Comparison of ENCODE assay signal across 29 mouse cellular contexts in the genomic region with DNA sequence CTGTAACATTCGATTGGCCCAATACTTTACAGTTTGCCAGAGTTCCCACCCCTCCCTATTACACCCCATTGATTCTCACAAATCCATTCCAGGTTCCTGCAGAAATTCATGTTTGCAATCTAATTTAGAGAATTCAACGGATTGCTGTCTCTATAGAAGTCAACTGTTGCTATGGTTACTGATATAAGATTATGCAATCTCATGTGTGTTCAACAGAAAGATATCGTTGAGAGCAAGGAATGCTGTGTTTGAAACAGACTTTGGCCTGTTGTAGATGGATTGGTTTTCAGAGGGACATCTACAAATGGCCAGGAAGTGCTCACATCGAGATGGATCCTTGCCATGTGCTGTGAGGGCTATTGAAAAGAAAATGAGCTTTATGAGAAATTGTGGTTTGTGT. TPM values are rescaled to one million over a fixed set of nuclear protein-coding genes. Genes with fewer than 3 reads are reported as not detected.
DNase-seq lines count a peak whose midpoint lies in the region; ATAC-seq and TF ChIP-seq lines count a peak whose summit lies in the region.
"Had no signal": no experiment of that assay in that cellular context is flagged by ENCODE, and none has a peak within 500 bp of the region (broad histone marks: within the 10 kb centered on the region; RNA-seq: fewer than 3 reads in every experiment).

No protein-coding gene starts in this region.

- no peak for TF ChIP-seq CTCF in forebrain, postnatal 0 days (IDR thresholded peaks at IDR 0.05; ENCODE audit: low read depth)

- H3K4me3 ChIP-seq in forebrain, postnatal 0 days (ENCODE audit: low read depth, low read length): no peak overlapping the region
- no peak overlapping the region for H3K4me3 ChIP-seq in forebrain, embryonic 10.5 days
- H3K4me3 ChIP-seq in midbrain, embryonic 14.5 days (replicated peaks; ENCODE audit: low read depth, low read length): no peak overlapping the region
- no peak overlapping the region for H3K4me3 ChIP-seq in midbrain, embryonic 10.5 days
- H3K4me3 ChIP-seq: embryonic facial prominence, embryonic 15.5 days; erythroblast, embryonic 14.5 days; heart, adult 2 months; heart, embryonic 15.5 days; hindbrain, embryonic 13.5 days had no signal

- H3K9ac ChIP-seq in forebrain, postnatal 0 days: no peak overlapping the region
- no peak overlapping the region for H3K9ac ChIP-seq in midbrain, embryonic 14.5 days (replicated peaks; ENCODE audit: low read length)
- H3K9ac ChIP-seq: embryonic facial prominence, embryonic 15.5 days; heart, embryonic 15.5 days; hindbrain, embryonic 13.5 days had no signal

- 52% methylated on average over 4 of the region's 4 CpGs for WGBS in forebrain, postnatal 0 days
- 87% methylated on average over 4 of the region's 4 CpGs for WGBS in forebrain, embryonic 10.5 days
- 66% methylated on average over 4 of the region's 4 CpGs for WGBS in midbrain, embryonic 14.5 days
- 82% methylated on average over 4 of the region's 4 CpGs for WGBS in midbrain, embryonic 10.5 days

- H3K36me3 ChIP-seq in forebrain, postnatal 0 days (ENCODE audit: insufficient read depth): no peaks in the 10 kb centered on the region
- H3K36me3 ChIP-seq in forebrain, embryonic 10.5 days (replicated peaks): no peaks in the 10 kb centered on the region
- no peaks in the 10 kb centered on the region for H3K36me3 ChIP-seq in midbrain, embryonic 14.5 days (ENCODE audit: control insufficient read depth, insufficient read depth, low read length)
- H3K36me3 ChIP-seq in midbrain, embryonic 10.5 days: no peaks in the 10 kb centered on the region
- H3K36me3 ChIP-seq: embryonic facial prominence, embryonic 15.5 days; heart, embryonic 15.5 days; hindbrain, embryonic 13.5 days had no signal

- H3K4me1 ChIP-seq in forebrain, postnatal 0 days (ENCODE audit: insufficient read depth): no peaks in the 10 kb centered on the region
- H3K4me1 ChIP-seq in forebrain, embryonic 10.5 days: peaks cover 7% of the 10 kb centered on the region; the same call in 1 of the 2 replicates
- no peaks in the 10 kb centered on the region for H3K4me1 ChIP-seq in midbrain, embryonic 14.5 days (ENCODE audit: control insufficient read depth, insufficient read depth, low read length)
- peaks cover 6% of the 10 kb centered on the region; the same call in 1 of the 2 replicates for H3K4me1 ChIP-seq in midbrain, embryonic 10.5 days
- H3K4me1 ChIP-seq: embryonic facial prominence, embryonic 15.5 days; heart, embryonic 15.5 days; hindbrain, embryonic 13.5 days had no signal

- DNase-seq in forebrain, postnatal 0 days: peak; percentile 41
- DNase-seq in forebrain, embryonic 10.5 days (ENCODE audit: extremely low spot score, low spot score): no peak
- DNase-seq in midbrain, embryonic 14.5 days: peak; percentile 19
- no peak for DNase-seq in midbrain, embryonic 10.5 days (ENCODE audit: low spot score)
- peak; percentile 29 for DNase-seq in brain, adult 2 months (ENCODE audit: low read depth, low spot score)
- DNase-seq in telencephalon, adult 2 months (ENCODE audit: low read depth, low spot score): peak; percentile 9
- DNase-seq in adrenal gland, adult 18-20 months (ENCODE audit: low spot score in 2 of 2): no peak
- DNase-seq: adrenal gland, adult 2 months; adrenal gland, postnatal 25 days; cerebellum, adult 8-10 months; cerebellum, postnatal 14 days; embryo, embryonic 11 days; gastrocnemius, postnatal 10 days; heart, adult 2 months; heart, postnatal 14 days had no signal

- no peaks in the 10 kb centered on the region for H3K27me3 ChIP-seq in forebrain, postnatal 0 days (ENCODE audit: insufficient read depth, low read length)
- no peaks in the 10 kb centered on the region for H3K27me3 ChIP-seq in forebrain, embryonic 10.5 days (ENCODE audit: poor library complexity, severe bottlenecking)
- H3K27me3 ChIP-seq in midbrain, embryonic 14.5 days (ENCODE audit: control insufficient read depth, insufficient read depth, low read length): no peaks in the 10 kb centered on the region
- no peaks in the 10 kb centered on the region for H3K27me3 ChIP-seq in midbrain, embryonic 10.5 days (ENCODE audit: low read depth, poor library complexity, severe bottlenecking)
- H3K27me3 ChIP-seq: embryonic facial prominence, embryonic 15.5 days; heart, embryonic 15.5 days; hindbrain, embryonic 13.5 days had no signal

- no peaks in the 10 kb centered on the region for H3K9me3 ChIP-seq in forebrain, postnatal 0 days (ENCODE audit: low read length)
- H3K9me3 ChIP-seq in forebrain, embryonic 10.5 days: no peaks in the 10 kb centered on the region
- H3K9me3 ChIP-seq in midbrain, embryonic 14.5 days (ENCODE audit: control insufficient read depth, low read length): no peaks in the 10 kb centered on the region
- H3K9me3 ChIP-seq in midbrain, embryonic 10.5 days (replicated peaks): no peaks in the 10 kb centered on the region
- H3K9me3 ChIP-seq: embryonic facial prominence, embryonic 15.5 days; heart, embryonic 15.5 days; hindbrain, embryonic 13.5 days had no signal

- ATAC-seq in forebrain, postnatal 0 days: peak; percentile 66
- no peak for ATAC-seq in midbrain, embryonic 14.5 days (ENCODE audit: low FRiP score, low TSS enrichment)
- ATAC-seq: activated CD4-positive, CD25-positive, alpha-beta regulatory T cell, adult 4 months; hindbrain, postnatal 0 days had no signal

- no peak overlapping the region for H3K4me2 ChIP-seq in forebrain, postnatal 0 days (ENCODE audit: low read depth)
- no peak overlapping the region for H3K4me2 ChIP-seq in midbrain, embryonic 14.5 days (ENCODE audit: low read length)
- H3K4me2 ChIP-seq: embryonic facial prominence, embryonic 15.5 days; heart, embryonic 11.5 days; heart, embryonic 15.5 days; hindbrain, embryonic 13.5 days had no signal

- no peak overlapping the region for H3K27ac ChIP-seq in forebrain, postnatal 0 days (ENCODE audit: low read depth, low read length)
- no peak overlapping the region for H3K27ac ChIP-seq in forebrain, embryonic 10.5 days
- no peak overlapping the region for H3K27ac ChIP-seq in midbrain, embryonic 14.5 days (replicated peaks; ENCODE audit: low read depth, low read length)
- no peak overlapping the region for H3K27ac ChIP-seq in midbrain, embryonic 10.5 days (replicated peaks)
- H3K27ac ChIP-seq: embryonic facial prominence, embryonic 15.5 days; heart, adult 2 months; heart, embryonic 15.5 days; hindbrain, embryonic 13.5 days; hindbrain, postnatal 0 days had no signal

RNA-seq across cellular contexts. Expression of a gene that starts 0.9 kb away (rescaled TPM):
- total RNA-seq in forebrain, postnatal 0 days (2014; rRNA removed): not detected in 2 replicates
- 0.06 and 0.11 TPM in 2 replicates for polyA plus RNA-seq in forebrain, postnatal 0 days (2015; fragmentation: Nextera tagmentation; extraction: Ambion mirVana)
- polyA plus RNA-seq in forebrain, embryonic 10.5 days (2016; fragmentation: Nextera tagmentation; extraction: Ambion mirVana): not detected in 2 replicates
- not detected in 2 replicates for polyA plus RNA-seq in midbrain, embryonic 14.5 days (2014; fragmentation: Nextera tagmentation; extraction: Ambion mirVana)
- polyA plus RNA-seq in midbrain, embryonic 10.5 days (2016; fragmentation: Nextera tagmentation; extraction: Ambion mirVana): not detected in 2 replicates
- not detected for total RNA-seq in adrenal gland, adult 18-20 months (2021)
- total RNA-seq: adrenal gland, adult 2 months; adrenal gland, postnatal 25 days; common myeloid progenitor, adult 5-6 weeks; gastrocnemius, postnatal 10 days; heart, adult 2 months; heart, postnatal 14 days; hematopoietic stem cell, adult 5-6 weeks; hindbrain, postnatal 0 days; MEL had no signal
- polyA plus RNA-seq: activated CD4-positive, CD25-positive, alpha-beta regulatory T cell, adult 4 months; adrenal gland, adult 2 months; C2C12; embryonic facial prominence, embryonic 11.5 days; erythroblast, embryonic 14.5 days; forebrain, embryonic 11.5 days; gonadal fat pad, adult 2 months; heart, embryonic 11.5 days; heart, embryonic 15.5 days; hindbrain, embryonic 13.5 days; hindbrain, postnatal 0 days had no signal

RNA-seq across cellular contexts. Expression of a gene that starts 46.0 kb away (rescaled TPM):
- total RNA-seq in forebrain, postnatal 0 days (2014; rRNA removed): 9.2 and 14.4 TPM in 2 replicates
- 1.0 and 2.2 TPM in 2 replicates for polyA plus RNA-seq in forebrain, postnatal 0 days (2015; fragmentation: Nextera tagmentation; extraction: Ambion mirVana)
- 4.5 and 4.7 TPM in 2 replicates for polyA plus RNA-seq in forebrain, embryonic 10.5 days (2016; fragmentation: Nextera tagmentation; extraction: Ambion mirVana)
- polyA plus RNA-seq in midbrain, embryonic 14.5 days (2014; fragmentation: Nextera tagmentation; extraction: Ambion mirVana): 4.2 and 4.6 TPM in 2 replicates
- 3.5 and 3.6 TPM in 2 replicates for polyA plus RNA-seq in midbrain, embryonic 10.5 days (2016; fragmentation: Nextera tagmentation; extraction: Ambion mirVana)
- 10 to 100 TPM; 24.0 to 31.2 TPM for total RNA-seq in adrenal gland, adult 18-20 months (2021)

RNA-seq across cellular contexts. Expression of a gene that starts 46.4 kb away (rescaled TPM):
- total RNA-seq in forebrain, postnatal 0 days (2014; rRNA removed): 90.7 and 105 TPM in 2 replicates
- polyA plus RNA-seq in forebrain, postnatal 0 days (2015; fragmentation: Nextera tagmentation; extraction: Ambion mirVana): 189 and 216 TPM in 2 replicates
- polyA plus RNA-seq in forebrain, embryonic 10.5 days (2016; fragmentation: Nextera tagmentation; extraction: Ambion mirVana): 235 and 250 TPM in 2 replicates
- 198 and 218 TPM in 2 replicates for polyA plus RNA-seq in midbrain, embryonic 14.5 days (2014; fragmentation: Nextera tagmentation; extraction: Ambion mirVana)
- 231 and 235 TPM in 2 replicates for polyA plus RNA-seq in midbrain, embryonic 10.5 days (2016; fragmentation: Nextera tagmentation; extraction: Ambion mirVana)
- total RNA-seq in adrenal gland, adult 18-20 months (2021): 10 to 100 TPM; 84.2 to 91.5 TPM

Comparison
In these comparisons a context has a peak if more than half of its experiments do, and no peak if none do; other contexts are left out.
1. DNase-seq: peak in forebrain, postnatal 0 days (single experiment), midbrain, embryonic 14.5 days (single experiment), brain, adult 2 months (single experiment) and telencephalon, adult 2 months (single experiment); none in forebrain, embryonic 10.5 days (single experiment), midbrain, embryonic 10.5 days (single experiment) and adrenal gland, adult 18-20 months (0 of 2).